Mouse (Mus musculus): ENCODE data around the gene Zbtb37. TPM values are rescaled to one million over a fixed set of nuclear protein-coding genes. Genes with fewer than 3 reads are reported as not detected.
A peak's percentile ranks its signal among the peaks of the same experiment; 100 is the strongest.

Zbtb37 gene
- total RNA-seq, 2 experiments from 2014 or later = 16.7 to 21.0 TPM

DNA sequence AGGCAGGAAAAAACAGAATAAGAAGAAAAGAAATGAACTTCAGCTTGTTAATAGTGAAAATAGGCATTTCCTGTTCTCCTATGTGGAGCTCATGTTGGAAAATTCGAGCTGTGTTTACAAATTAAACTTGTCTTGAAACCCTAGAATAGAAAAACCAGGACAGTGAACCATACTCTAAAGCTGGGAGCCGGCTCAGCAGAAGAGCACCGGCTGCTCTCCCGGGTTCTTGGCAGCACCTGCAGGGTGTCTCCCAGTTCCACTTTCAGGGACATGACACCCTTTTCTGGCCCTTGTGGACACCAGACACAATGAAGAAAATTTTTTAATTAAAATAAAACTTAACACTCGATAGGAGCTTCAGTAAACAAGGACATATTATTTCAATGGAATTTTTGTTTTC is 66.0 kb downstream of the Zbtb37 start:
- no peak for DNase-seq

DNA sequence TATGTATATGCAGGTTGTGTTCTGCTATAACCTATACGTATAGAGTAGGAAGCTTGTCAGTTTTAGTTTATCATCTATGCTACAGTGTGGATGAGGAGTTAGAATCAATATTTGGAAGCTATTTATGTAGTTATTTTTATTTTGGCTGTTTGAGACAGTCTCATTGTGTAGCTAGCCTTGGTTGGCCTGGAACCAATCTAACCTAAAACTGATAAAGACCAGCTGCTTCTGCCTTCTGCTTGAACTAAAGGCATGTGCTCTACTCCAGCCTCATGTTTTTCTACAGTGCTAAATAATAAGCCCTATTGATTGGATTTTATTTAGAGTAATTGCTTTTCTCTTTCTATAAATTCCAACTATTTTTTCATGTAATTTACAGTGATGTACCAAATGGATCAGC is 67.4 kb downstream of the Zbtb37 start:
- peak in 1 of 2 experiments; percentile 33 for DNase-seq

DNA sequence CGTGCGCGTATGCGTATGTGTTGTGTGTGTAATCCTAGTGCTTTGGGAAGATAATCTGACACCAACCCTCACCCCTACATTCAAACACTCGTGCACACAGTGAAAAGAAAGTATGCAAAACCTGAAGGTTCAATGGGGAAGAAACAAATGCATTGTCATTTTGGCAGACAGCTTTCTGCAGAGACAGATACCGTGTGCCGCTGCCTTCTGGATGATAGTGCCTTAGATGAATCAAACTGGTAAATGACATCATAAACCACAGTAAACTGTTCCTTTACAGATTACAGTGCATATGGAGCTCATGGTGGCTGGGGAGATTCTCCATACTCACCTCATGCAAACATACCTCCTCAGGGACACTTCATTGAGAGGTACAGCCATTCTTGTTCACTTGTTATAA is 71.5 kb downstream of the Zbtb37 start:
- no peak for DNase-seq

Other genes starting within 250 kb of the Zbtb37 start
- 100 to 1,000 TPM; 249 to 258 TPM for gene Rabgap1l, start 241.6 kb downstream of the Zbtb37 start, total RNA-seq (2021)
- 10 to 100 TPM; 43.1 to 44.9 TPM for gene Rc3h1, start 128.4 kb downstream of the Zbtb37 start, total RNA-seq (2021)
- gene Serpinc1, start 56.3 kb downstream of the Zbtb37 start, total RNA-seq (2021) = under 1 TPM; 0.20 to 0.65 TPM
- gene Dars2, start 35.8 kb upstream of the Zbtb37 start, total RNA-seq (2021) = 10 to 100 TPM; 22.6 to 24.0 TPM
- 1 to 10 TPM; 1.1 to 2.3 TPM for gene Cenpl, start 35.9 kb upstream of the Zbtb37 start, total RNA-seq (2021)
- 10 to 100 TPM; 17.8 to 18.9 TPM for gene Klhl20, start 96.7 kb upstream of the Zbtb37 start, total RNA-seq (2021)
- gene Ankrd45, start 107.8 kb upstream of the Zbtb37 start, total RNA-seq (2021) = 10 to 100 TPM; 52.6 to 58.8 TPM
- not detected for gene Tex50, start 124.5 kb upstream of the Zbtb37 start, total RNA-seq (2021)
- gene Prdx6, start 216.4 kb upstream of the Zbtb37 start, total RNA-seq (2021) = 100 to 1,000 TPM; 311 to 331 TPM

All from layer of hippocampus, postnatal 36 days (tissue).